Mouse (Mus musculus) CD4-positive, CD25-positive, alpha-beta regulatory T cell, adult 2 months (primary cell): Measurements from ENCODE around the gene Lnx1.

Experiments used
- DNase-seq: peaks from one replicate; pipeline ENCODE4 v3.0.0-alpha.2; 2012; ENCODE audit warnings: low read depth, low spot score

Lnx1 gene

GRCm38 (mm10) chr5:74603306-74603705 is 99.4 kb downstream of the Lnx1 start:
- DNase-seq = no peak

- no peak for DNase-seq
These were observed 100.3 kb downstream of the Lnx1 start for GRCm38 (mm10) chr5:74602371-74602770.

GRCm38 (mm10) chr5:74601965-74602364 is 100.7 kb downstream of the Lnx1 start:
- DNase-seq = no peak

GRCm38 (mm10) chr5:74601171-74601570 is 101.5 kb downstream of the Lnx1 start:
- DNase-seq = no peak

- no peak for DNase-seq
These were observed 102.7 kb downstream of the Lnx1 start for GRCm38 (mm10) chr5:74600010-74600409.

- no peak for DNase-seq
These were observed 109.6 kb downstream of the Lnx1 start for GRCm38 (mm10) chr5:74593147-74593546.

GRCm38 (mm10) chr5:74591413-74591812 is 111.3 kb downstream of the Lnx1 start:
- DNase-seq = no peak

- DNase-seq = no peak
These were observed 113.6 kb downstream of the Lnx1 start for GRCm38 (mm10) chr5:74589133-74589532.

- no peak for DNase-seq
These were observed 130.9 kb downstream of the Lnx1 start for GRCm38 (mm10) chr5:74571767-74572166.

GRCm38 (mm10) chr5:74561151-74561550 is 141.6 kb downstream of the Lnx1 start:
- DNase-seq = no peak

GRCm38 (mm10) chr5:74549566-74549965 is 153.1 kb downstream of the Lnx1 start:
- no peak for DNase-seq

- no peak for DNase-seq
These were observed 157.1 kb downstream of the Lnx1 start for GRCm38 (mm10) chr5:74545606-74546005.
